Mouse (Mus musculus) layer of hippocampus, postnatal 14 days (tissue): ENCODE results near the gene Krtap1-3. TPM values are rescaled to one million over a fixed set of nuclear protein-coding genes. Genes with fewer than 3 reads are reported as not detected.

Experiments used
- DNase-seq, 2 experiments: peaks; one replicate each; pipeline ENCODE4 v3.0.0; 2021 to 2022; ENCODE audit warnings: low spot score in 2 of 2, mixed read lengths in 1 of 2
- total RNA-seq, 2 experiments: library from RNA; stranded (reverse); gene quantifications; 2 replicates each; pipeline ENCODE4 v1.2.3; 2021

Gene Krtap1-3
- total RNA-seq, 2 experiments from 2014 or later: not detected

DNA sequence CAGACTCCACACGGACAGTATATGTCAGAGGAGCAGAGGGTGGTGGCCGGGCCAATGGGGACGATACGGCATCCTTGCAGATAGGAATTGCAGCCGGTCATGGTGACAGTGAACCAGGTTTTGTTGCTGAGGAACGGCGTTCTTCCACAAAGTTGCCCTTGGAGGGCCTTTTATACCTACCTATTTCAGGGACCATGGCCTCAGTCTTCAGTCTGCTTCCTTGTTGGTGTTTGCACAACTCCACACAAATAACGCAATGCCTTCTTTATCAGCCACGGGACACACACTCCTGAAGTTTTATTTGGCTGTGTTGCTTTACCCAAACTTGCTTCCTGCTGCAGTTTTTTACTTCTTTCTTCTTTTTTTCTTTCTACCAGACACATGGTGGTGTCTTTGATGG, 31.8 kb downstream of the Krtap1-3 start, which contains the start of gene Gm11939:
Gm11939 (minus strand) TSS at position 101 of the 400 bp plus-strand sequence.
- no peak for DNase-seq

GRCm38 (mm10) chr11:99557976-99558745, 33.0 kb downstream of the Krtap1-3 start:
- no peak for DNase-seq

- no peak for DNase-seq
Observed at GRCm38 (mm10) chr11:99556753-99557152, 34.4 kb downstream of the Krtap1-3 start, which contains the start of gene Krtap3-2. Gene Krtap3-2, minus strand, starts transcription at chr11:99556853.

- DNase-seq: no peak
Observed at GRCm38 (mm10) chr11:99556195-99556594, 34.9 kb downstream of the Krtap1-3 start.

GRCm38 (mm10) chr11:99550765-99551164, 40.4 kb downstream of the Krtap1-3 start, which contains the start of gene Krtap3-3:
Gene Krtap3-3, minus strand, starts transcription at chr11:99550865.
- no peak for DNase-seq

DNA sequence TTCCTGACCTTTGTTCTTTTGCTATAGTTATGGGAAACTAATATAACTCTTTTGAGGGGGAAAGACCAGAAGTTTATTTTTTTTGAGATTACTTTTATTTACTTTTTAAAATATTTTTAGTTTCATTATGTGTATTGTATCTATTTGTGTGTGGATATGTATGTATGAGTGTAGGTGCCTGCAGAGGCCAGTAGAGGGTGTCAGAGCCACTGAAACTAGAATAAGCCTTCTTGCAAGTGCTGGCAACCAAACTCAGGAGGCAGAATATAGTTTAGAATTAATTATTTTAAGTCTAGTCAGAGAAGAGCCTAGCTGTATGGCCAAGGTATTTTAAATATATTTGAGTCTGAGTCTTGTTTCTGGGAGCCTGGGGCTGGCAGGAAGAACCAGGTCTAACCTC, 43.2 kb downstream of the Krtap1-3 start:
- DNase-seq: no peak

Other genes with a start within 250 kb of the Krtap1-3 start
- gene Krt27, start 240.2 kb downstream of the Krtap1-3 start, total RNA-seq: not detected
- under 1 TPM; 0.32 to 0.45 TPM for gene Krt28, start 216.4 kb downstream of the Krtap1-3 start, total RNA-seq
- gene Krt10, start 202.0 kb downstream of the Krtap1-3 start, total RNA-seq: 10 to 100 TPM; 13.0 to 14.4 TPM
- gene Krt12, start 169.1 kb downstream of the Krtap1-3 start, total RNA-seq: 1 to 10 TPM; 1.1 to 1.5 TPM
- gene Krt20, start 153.2 kb downstream of the Krtap1-3 start, total RNA-seq: not detected
- gene Krt23, start 98.2 kb downstream of the Krtap1-3 start, total RNA-seq: not detected
- not detected for gene Krt39, start 70.0 kb downstream of the Krtap1-3 start, total RNA-seq
- gene Krt40, start 48.2 kb downstream of the Krtap1-3 start, total RNA-seq: not detected
- gene Krtap3-3, start 40.5 kb downstream of the Krtap1-3 start, total RNA-seq: not detected
- gene Krtap3-2, start 34.5 kb downstream of the Krtap1-3 start, total RNA-seq: not detected
- not detected for gene Gm11939, start 31.9 kb downstream of the Krtap1-3 start, total RNA-seq
- not detected for gene Krtap3-1, start 24.7 kb downstream of the Krtap1-3 start, total RNA-seq
- not detected for gene Krtap1-5, start 10.3 kb downstream of the Krtap1-3 start, total RNA-seq
- not detected for gene Krtap1-4, start 7.7 kb downstream of the Krtap1-3 start, total RNA-seq
- gene Krtap9-3, start 6.8 kb upstream of the Krtap1-3 start, total RNA-seq: not detected
- gene Gm11938, start 12.0 kb upstream of the Krtap1-3 start, total RNA-seq: not detected
- gene Gm11937, start 18.9 kb upstream of the Krtap1-3 start, total RNA-seq: not detected
- not detected for gene Krtap2-4, start 23.5 kb upstream of the Krtap1-3 start, total RNA-seq
- gene Gm11562, start 29.1 kb upstream of the Krtap1-3 start, total RNA-seq: not detected
- gene Krtap4-1, start 36.9 kb upstream of the Krtap1-3 start, total RNA-seq: not detected
- not detected for gene Krtap4-2, start 43.7 kb upstream of the Krtap1-3 start, total RNA-seq
- not detected for gene Krtap4-7, start 52.8 kb upstream of the Krtap1-3 start, total RNA-seq
- gene Gm11555, start 58.9 kb upstream of the Krtap1-3 start, total RNA-seq: not detected
- gene Gm11563, start 67.6 kb upstream of the Krtap1-3 start, total RNA-seq: not detected
- not detected for gene Krtap4-6, start 74.6 kb upstream of the Krtap1-3 start, total RNA-seq
- not detected for gene Gm14190, start 99.4 kb upstream of the Krtap1-3 start, total RNA-seq
- gene Gm14180, start 143.0 kb upstream of the Krtap1-3 start, total RNA-seq: not detected
- not detected for gene Gm11595, start 181.6 kb upstream of the Krtap1-3 start, total RNA-seq
- not detected for gene Krtap4-8, start 189.4 kb upstream of the Krtap1-3 start, total RNA-seq
- not detected for gene Krtap4-9, start 193.9 kb upstream of the Krtap1-3 start, total RNA-seq
- gene Gm11596, start 202.1 kb upstream of the Krtap1-3 start, total RNA-seq: not detected
- not detected for gene Gm11569, start 207.6 kb upstream of the Krtap1-3 start, total RNA-seq
- not detected for gene Gm11554, start 213.1 kb upstream of the Krtap1-3 start, total RNA-seq
- not detected for gene Krtap4-13, start 218.6 kb upstream of the Krtap1-3 start, total RNA-seq
- not detected for gene Gm11564, start 224.3 kb upstream of the Krtap1-3 start, total RNA-seq
- gene 2300003K06Rik, start 246.7 kb upstream of the Krtap1-3 start, total RNA-seq: not detected